Mouse (Mus musculus): ENCODE measurements at regions not wholly inside any gene's neighbourhood (a gene's known extent, or its start where the extent isn't known, plus 50 kb on each side); places are given as distances from the start of the nearest gene placed in this dataset.
A peak's percentile ranks its signal among the peaks of the same experiment; 100 is the strongest.

- Histone ChIP-seq H3K9ac (ENCODE audit: low read depth, low read length) (no peak overlapping the region), H3K27me3 (replicated peaks; ENCODE audit: control insufficient read depth, insufficient read depth, low read length) (no peaks in the 10 kb centered on the region), H3K4me3 (ENCODE audit: low read depth, low read length) (no peak overlapping the region), H3K9me3 (ENCODE audit: control insufficient read depth, low read length) (no peaks in the 10 kb centered on the region), H3K4me2 (no peak overlapping the region), H3K36me3 (ENCODE audit: control insufficient read depth, insufficient read depth, low read length) (no peaks in the 10 kb centered on the region), H3K4me1 (replicated peaks; ENCODE audit: control insufficient read depth, insufficient read depth, low read length) (no peaks in the 10 kb centered on the region), H3K27ac (ENCODE audit: low read depth, low read length) (no peak overlapping the region)
- ATAC-seq (replicated peaks; ENCODE audit: low FRiP score) (no peak), DNase-seq (ENCODE audit: low spot score) (no peak)
- WGBS: 77% methylated on average over 3 of the region's 3 CpGs
These were observed 168.6 kb upstream of the Far2 start for GRCm38 (mm10) chr6:147878485-147878884.

GRCm38 (mm10) chr6:147885902-147886301 is 161.2 kb upstream of the Far2 start:
- Histone ChIP-seq H3K27me3 (replicated peaks; ENCODE audit: control insufficient read depth, insufficient read depth, low read length) (no peaks in the 10 kb centered on the region), H3K4me3 (ENCODE audit: low read depth, low read length) (no peak overlapping the region), H3K9me3 (ENCODE audit: control insufficient read depth, low read length) (no peaks in the 10 kb centered on the region), H3K4me1 (replicated peaks; ENCODE audit: control insufficient read depth, insufficient read depth, low read length) (no peaks in the 10 kb centered on the region), H3K36me3 (ENCODE audit: control insufficient read depth, insufficient read depth, low read length) (no peaks in the 10 kb centered on the region), H3K9ac (ENCODE audit: low read depth, low read length) (no peak overlapping the region), H3K4me2 (no peak overlapping the region), H3K27ac (ENCODE audit: low read depth, low read length) (no peak overlapping the region)
- WGBS: 86% methylated on average over 4 of the region's 4 CpGs
- ATAC-seq (replicated peaks; ENCODE audit: low FRiP score): no peak
- DNase-seq (ENCODE audit: low spot score): no peak

GRCm38 (mm10) chr6:147919697-147920096 is 127.4 kb upstream of the Far2 start:
- WGBS: 70% methylated on average over 1 of the region's 1 CpGs
- DNase-seq (ENCODE audit: low spot score): no peak
- H3K4me3 ChIP-seq (ENCODE audit: low read depth, low read length): no peak overlapping the region

GRCm38 (mm10) chr6:147921091-147921490 is 126.0 kb upstream of the Far2 start:
- 65% methylated on average over 5 of the region's 5 CpGs for WGBS
- DNase-seq (ENCODE audit: low spot score): peak; percentile 20
- H3K9ac ChIP-seq (ENCODE audit: low read depth, low read length): no peak overlapping the region
- no peaks in the 10 kb centered on the region for H3K4me1 ChIP-seq (replicated peaks; ENCODE audit: control insufficient read depth, insufficient read depth, low read length)
- no peak overlapping the region for H3K27ac ChIP-seq (ENCODE audit: low read depth, low read length)
- H3K4me3 ChIP-seq (ENCODE audit: low read depth, low read length): no peak overlapping the region
- no peaks in the 10 kb centered on the region for H3K9me3 ChIP-seq (ENCODE audit: control insufficient read depth, low read length)
- no peaks in the 10 kb centered on the region for H3K36me3 ChIP-seq (ENCODE audit: control insufficient read depth, insufficient read depth, low read length)
- no peak overlapping the region for H3K4me2 ChIP-seq
- H3K27me3 ChIP-seq (replicated peaks; ENCODE audit: control insufficient read depth, insufficient read depth, low read length): no peaks in the 10 kb centered on the region
- no peak for ATAC-seq (replicated peaks; ENCODE audit: low FRiP score)

More at GRCm38 (mm10) chr6:147919697-147920096, 127.4 kb upstream of the Far2 start:
- no peak overlapping the region for H3K27ac ChIP-seq (ENCODE audit: low read depth, low read length)
- no peaks in the 10 kb centered on the region for H3K9me3 ChIP-seq (ENCODE audit: control insufficient read depth, low read length)
- no peak for ATAC-seq (replicated peaks; ENCODE audit: low FRiP score)
- no peaks in the 10 kb centered on the region for H3K4me1 ChIP-seq (replicated peaks; ENCODE audit: control insufficient read depth, insufficient read depth, low read length)
- H3K9ac ChIP-seq (ENCODE audit: low read depth, low read length): no peak overlapping the region
- H3K36me3 ChIP-seq (ENCODE audit: control insufficient read depth, insufficient read depth, low read length): no peaks in the 10 kb centered on the region
- H3K27me3 ChIP-seq (replicated peaks; ENCODE audit: control insufficient read depth, insufficient read depth, low read length): no peaks in the 10 kb centered on the region
- no peak overlapping the region for H3K4me2 ChIP-seq

GRCm38 (mm10) chr6:147922506-147922905 is 124.6 kb upstream of the Far2 start:
- no peaks in the 10 kb centered on the region for H3K27me3 ChIP-seq (replicated peaks; ENCODE audit: control insufficient read depth, insufficient read depth, low read length)
- H3K27ac ChIP-seq (ENCODE audit: low read depth, low read length): no peak overlapping the region
- DNase-seq (ENCODE audit: low spot score): peak; percentile 15
- 62% methylated on average over 5 of the region's 5 CpGs for WGBS
- no peak overlapping the region for H3K9ac ChIP-seq (ENCODE audit: low read depth, low read length)
- no peaks in the 10 kb centered on the region for H3K4me1 ChIP-seq (replicated peaks; ENCODE audit: control insufficient read depth, insufficient read depth, low read length)
- no peak overlapping the region for H3K4me2 ChIP-seq
- no peak overlapping the region for H3K4me3 ChIP-seq (ENCODE audit: low read depth, low read length)
- ATAC-seq (replicated peaks; ENCODE audit: low FRiP score): no peak
- no peaks in the 10 kb centered on the region for H3K36me3 ChIP-seq (ENCODE audit: control insufficient read depth, insufficient read depth, low read length)
- no peaks in the 10 kb centered on the region for H3K9me3 ChIP-seq (ENCODE audit: control insufficient read depth, low read length)

- no peak for ATAC-seq (replicated peaks; ENCODE audit: low FRiP score)
- 82% methylated on average over 8 of the region's 8 CpGs for WGBS
- H3K9ac ChIP-seq (ENCODE audit: low read depth, low read length): no peak overlapping the region
- no peak overlapping the region for H3K4me3 ChIP-seq (ENCODE audit: low read depth, low read length)
- no peaks in the 10 kb centered on the region for H3K36me3 ChIP-seq (ENCODE audit: control insufficient read depth, insufficient read depth, low read length)
- DNase-seq (ENCODE audit: low spot score): peak; percentile 15
- H3K9me3 ChIP-seq (ENCODE audit: control insufficient read depth, low read length): no peaks in the 10 kb centered on the region
- H3K4me1 ChIP-seq (replicated peaks; ENCODE audit: control insufficient read depth, insufficient read depth, low read length): no peaks in the 10 kb centered on the region
- no peak overlapping the region for H3K27ac ChIP-seq (ENCODE audit: low read depth, low read length)
- H3K27me3 ChIP-seq (replicated peaks; ENCODE audit: control insufficient read depth, insufficient read depth, low read length): no peaks in the 10 kb centered on the region
- no peak overlapping the region for H3K4me2 ChIP-seq
These were observed 123.8 kb upstream of the Far2 start for GRCm38 (mm10) chr6:147923246-147923645.

GRCm38 (mm10) chr6:147928951-147929350 is 118.1 kb upstream of the Far2 start:
- Histone ChIP-seq H3K4me1 (replicated peaks; ENCODE audit: control insufficient read depth, insufficient read depth, low read length) (no peaks in the 10 kb centered on the region), H3K36me3 (ENCODE audit: control insufficient read depth, insufficient read depth, low read length) (no peaks in the 10 kb centered on the region), H3K4me3 (ENCODE audit: low read depth, low read length) (no peak overlapping the region), H3K4me2 (no peak overlapping the region), H3K27me3 (replicated peaks; ENCODE audit: control insufficient read depth, insufficient read depth, low read length) (no peaks in the 10 kb centered on the region), H3K9ac (ENCODE audit: low read depth, low read length) (no peak overlapping the region), H3K9me3 (ENCODE audit: control insufficient read depth, low read length) (no peaks in the 10 kb centered on the region), H3K27ac (ENCODE audit: low read depth, low read length) (no peak overlapping the region)
- ATAC-seq (replicated peaks; ENCODE audit: low FRiP score): no peak
- no peak for DNase-seq (ENCODE audit: low spot score)

GRCm38 (mm10) chr6:147944020-147944419 is 103.0 kb upstream of the Far2 start:
- Histone ChIP-seq H3K27me3 (replicated peaks; ENCODE audit: control insufficient read depth, insufficient read depth, low read length) (no peaks in the 10 kb centered on the region), H3K4me1 (replicated peaks; ENCODE audit: control insufficient read depth, insufficient read depth, low read length) (no peaks in the 10 kb centered on the region), H3K4me3 (ENCODE audit: low read depth, low read length) (no peak overlapping the region), H3K27ac (ENCODE audit: low read depth, low read length) (no peak overlapping the region), H3K36me3 (ENCODE audit: control insufficient read depth, insufficient read depth, low read length) (no peaks in the 10 kb centered on the region), H3K9ac (ENCODE audit: low read depth, low read length) (no peak overlapping the region), H3K9me3 (ENCODE audit: control insufficient read depth, low read length) (no peaks in the 10 kb centered on the region), H3K4me2 (no peak overlapping the region)
- no peak for ATAC-seq (replicated peaks; ENCODE audit: low FRiP score)
- 60% methylated on average over 3 of the region's 3 CpGs for WGBS
- DNase-seq (ENCODE audit: low spot score): no peak

- ATAC-seq (replicated peaks; ENCODE audit: low FRiP score) (no peak), DNase-seq (ENCODE audit: low spot score) (no peak)
- 76% methylated on average over 4 of the region's 4 CpGs for WGBS
- no peak overlapping the region for H3K9ac ChIP-seq (ENCODE audit: low read depth, low read length)
- no peak overlapping the region for H3K4me2 ChIP-seq
- H3K27me3 ChIP-seq (replicated peaks; ENCODE audit: control insufficient read depth, insufficient read depth, low read length): no peaks in the 10 kb centered on the region
- no peak overlapping the region for H3K27ac ChIP-seq (ENCODE audit: low read depth, low read length)
- no peaks in the 10 kb centered on the region for H3K9me3 ChIP-seq (ENCODE audit: control insufficient read depth, low read length)
- H3K36me3 ChIP-seq (ENCODE audit: control insufficient read depth, insufficient read depth, low read length): no peaks in the 10 kb centered on the region
- no peaks in the 10 kb centered on the region for H3K4me1 ChIP-seq (replicated peaks; ENCODE audit: control insufficient read depth, insufficient read depth, low read length)
- no peak overlapping the region for H3K4me3 ChIP-seq (ENCODE audit: low read depth, low read length)
These were observed 102.0 kb upstream of the Far2 start for GRCm38 (mm10) chr6:147944940-147945676.

All from liver, embryonic 11.5 days (tissue).